Mouse (Mus musculus) kidney, adult 2 months (tissue): ENCODE results near the gene Crmp1.

Experiments
- CTCF ChIP-seq: fragments of 200-500 bp; conservative IDR thresholded peaks from 2 replicates; pipeline ENCODE4 v1.5.1; 2011; ENCODE audit warnings: low read depth, mild to moderate bottlenecking, control low read depth, low read length, moderate library complexity, mixed read lengths; ENCODE audit not compliant: insufficient read depth, insufficient read length
- POLR2A ChIP-seq: fragments of 200-500 bp; IDR thresholded peaks from one replicate; pipeline ENCODE4 v1.6.1; 2011; ENCODE audit warnings: low read depth, low read length, control low read depth

GRCm38 (mm10) chr5:37246138-37246910 is 4.6 kb downstream of the Crmp1 start:
- no peak for TF ChIP-seq CTCF
- TF ChIP-seq POLR2A, result no peak
